Mouse (Mus musculus): Measurements from ENCODE around the gene Igdcc3.
"Not testable (repeated sequence)": the region's sequence is repeated elsewhere in the genome, so short reads cannot be mapped to it uniquely, and the experiment has no call there.

Igdcc3 gene

DNA sequence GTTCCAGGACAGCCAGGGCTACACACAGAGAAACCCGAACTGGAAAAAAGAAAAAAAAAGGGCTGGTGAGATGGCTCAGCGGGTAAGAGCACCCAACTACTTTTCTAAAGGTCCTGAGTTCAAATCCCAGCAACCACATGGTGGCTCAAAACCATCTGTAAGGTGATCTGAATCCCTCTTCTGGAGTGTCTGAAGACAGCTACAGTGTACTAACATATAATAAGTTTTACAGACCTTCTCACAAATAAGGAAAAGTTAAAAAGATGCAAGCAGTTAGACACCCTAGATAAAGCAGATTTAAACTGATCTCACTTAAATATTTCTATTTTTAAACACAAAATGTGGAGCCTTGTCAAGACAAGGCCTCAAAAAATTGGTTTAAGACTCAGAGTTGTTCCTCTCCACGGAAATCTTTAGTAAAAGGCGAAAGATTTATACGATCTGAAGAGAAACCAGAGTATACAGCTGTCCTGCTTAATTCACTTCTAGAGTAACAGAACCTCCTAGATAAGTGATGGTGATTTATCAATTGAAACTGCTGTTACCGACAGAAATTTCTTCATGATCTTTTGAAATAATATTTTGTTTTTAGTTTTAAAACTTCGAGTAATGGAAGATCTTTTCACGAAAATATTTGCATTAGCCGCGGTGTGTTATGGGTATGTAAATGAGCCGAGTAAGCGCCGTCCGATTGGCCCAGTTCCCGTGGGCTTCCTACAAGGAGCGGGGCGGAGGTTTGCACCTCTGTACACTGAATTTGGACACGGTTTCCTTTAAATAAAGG, 60.6 kb downstream of the Igdcc3 start:
- peak in 1 of 2 experiments; percentile 54 for DNase-seq (ENCODE audit: low read depth in 1 of 2, low spot score in 2 of 2)

DNA sequence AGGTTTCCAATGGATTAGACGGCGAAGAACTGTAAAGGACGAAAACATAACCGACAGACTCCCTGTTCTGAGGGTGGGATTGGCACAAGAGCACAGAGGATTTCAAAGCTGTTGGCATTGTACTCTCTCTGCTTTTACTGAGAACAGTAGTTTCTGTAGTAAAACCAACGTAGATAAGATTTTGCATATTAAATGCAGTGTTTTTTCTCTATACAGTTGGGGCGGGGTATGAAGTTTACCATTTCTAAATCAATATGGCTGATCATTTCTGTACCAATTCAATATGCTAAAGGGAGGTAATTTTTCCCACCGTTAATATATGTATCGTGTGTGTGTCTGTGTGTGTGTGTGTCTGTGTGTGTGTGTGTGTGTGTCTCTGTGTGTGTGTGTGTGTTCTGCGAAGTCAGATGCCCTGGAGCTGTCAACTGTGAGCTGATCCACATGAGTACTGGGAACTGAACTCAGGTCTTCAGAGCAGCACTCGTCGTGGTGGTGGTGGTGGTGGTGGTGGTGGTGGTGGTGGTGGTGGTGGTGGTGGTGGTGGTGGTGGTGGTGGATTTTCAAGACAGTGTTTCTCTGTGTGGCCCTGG, 61.3 kb downstream of the Igdcc3 start:
- DNase-seq (ENCODE audit: low read depth in 1 of 2, low spot score in 2 of 2) = no peak

DNA sequence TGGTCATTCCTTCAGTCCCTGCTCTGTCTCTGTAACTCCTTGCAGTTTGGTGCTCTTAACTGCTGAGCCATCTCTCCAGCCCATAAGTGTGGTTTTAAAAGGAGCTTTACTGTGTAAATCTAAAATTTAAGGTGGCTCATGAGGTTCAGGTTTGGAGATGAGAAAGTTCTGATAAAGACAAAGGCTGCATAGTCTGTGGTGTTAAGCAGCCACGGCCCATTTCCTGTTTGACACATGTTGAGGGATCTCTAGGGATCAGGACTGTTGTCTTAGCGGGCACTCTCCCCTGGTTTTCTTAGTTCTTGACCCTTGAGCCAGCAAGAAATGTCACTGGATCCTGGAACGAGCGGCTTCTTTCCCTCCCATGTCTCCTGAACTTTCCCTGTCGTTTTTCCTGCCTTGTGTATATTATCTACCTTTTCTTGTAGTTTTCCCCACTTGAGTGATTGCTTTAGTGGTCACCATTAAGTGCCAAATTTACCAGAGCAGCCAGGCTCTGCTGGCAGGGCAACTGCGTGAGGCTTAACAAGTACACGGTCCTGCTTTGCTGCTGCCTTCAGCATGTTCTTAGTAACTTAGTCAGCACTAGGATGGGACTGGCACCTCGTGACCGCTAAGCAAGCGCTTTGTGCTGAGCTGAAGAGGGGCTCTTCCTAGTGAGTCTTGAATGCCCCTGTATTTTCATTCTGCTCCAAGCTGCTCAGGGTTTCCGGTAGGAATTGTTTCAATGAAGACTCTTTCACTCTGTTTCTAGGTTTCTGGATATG, 64.2 kb downstream of the Igdcc3 start:
- DNase-seq (ENCODE audit: low read depth in 1 of 2, low spot score in 2 of 2) = no peak

DNA sequence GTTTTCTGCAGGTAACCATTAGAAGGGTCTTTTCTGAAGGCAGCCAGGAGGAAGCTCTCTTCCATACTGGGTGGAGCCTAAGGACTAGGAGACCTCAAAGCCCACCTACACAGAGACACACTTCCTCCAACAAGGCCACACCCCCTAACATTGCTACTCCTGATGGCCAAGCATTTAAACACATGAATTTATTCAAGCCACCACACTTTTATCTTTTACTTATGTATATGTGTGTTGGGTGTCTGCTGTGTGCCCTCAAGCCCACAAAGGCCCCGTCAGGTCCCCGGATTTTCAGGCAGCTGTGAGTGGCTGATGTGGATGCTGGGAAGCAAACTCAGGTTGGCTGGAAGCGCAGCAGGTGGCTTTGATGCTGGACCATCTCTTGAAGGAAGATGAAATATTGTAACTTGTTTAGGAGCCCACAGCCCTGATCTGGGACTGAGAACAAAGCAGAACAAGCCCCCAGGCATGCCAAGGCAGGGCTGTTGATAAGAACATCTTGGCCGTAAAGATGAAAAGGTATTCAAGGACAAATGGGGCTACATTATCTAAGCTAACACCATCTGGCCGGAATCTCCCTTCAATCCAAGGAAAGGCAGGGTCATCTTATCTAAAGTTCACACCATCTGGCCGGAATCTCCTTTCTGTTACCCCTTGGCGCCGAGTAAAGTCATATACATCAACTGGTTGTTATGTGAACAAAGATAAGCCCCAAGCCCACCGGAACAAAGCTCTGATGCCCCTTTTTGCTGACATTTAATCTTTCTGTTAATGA, 66.2 kb downstream of the Igdcc3 start:
- DNase-seq (ENCODE audit: low read depth in 1 of 2, low spot score in 2 of 2) = not testable (repeated sequence)

DNA sequence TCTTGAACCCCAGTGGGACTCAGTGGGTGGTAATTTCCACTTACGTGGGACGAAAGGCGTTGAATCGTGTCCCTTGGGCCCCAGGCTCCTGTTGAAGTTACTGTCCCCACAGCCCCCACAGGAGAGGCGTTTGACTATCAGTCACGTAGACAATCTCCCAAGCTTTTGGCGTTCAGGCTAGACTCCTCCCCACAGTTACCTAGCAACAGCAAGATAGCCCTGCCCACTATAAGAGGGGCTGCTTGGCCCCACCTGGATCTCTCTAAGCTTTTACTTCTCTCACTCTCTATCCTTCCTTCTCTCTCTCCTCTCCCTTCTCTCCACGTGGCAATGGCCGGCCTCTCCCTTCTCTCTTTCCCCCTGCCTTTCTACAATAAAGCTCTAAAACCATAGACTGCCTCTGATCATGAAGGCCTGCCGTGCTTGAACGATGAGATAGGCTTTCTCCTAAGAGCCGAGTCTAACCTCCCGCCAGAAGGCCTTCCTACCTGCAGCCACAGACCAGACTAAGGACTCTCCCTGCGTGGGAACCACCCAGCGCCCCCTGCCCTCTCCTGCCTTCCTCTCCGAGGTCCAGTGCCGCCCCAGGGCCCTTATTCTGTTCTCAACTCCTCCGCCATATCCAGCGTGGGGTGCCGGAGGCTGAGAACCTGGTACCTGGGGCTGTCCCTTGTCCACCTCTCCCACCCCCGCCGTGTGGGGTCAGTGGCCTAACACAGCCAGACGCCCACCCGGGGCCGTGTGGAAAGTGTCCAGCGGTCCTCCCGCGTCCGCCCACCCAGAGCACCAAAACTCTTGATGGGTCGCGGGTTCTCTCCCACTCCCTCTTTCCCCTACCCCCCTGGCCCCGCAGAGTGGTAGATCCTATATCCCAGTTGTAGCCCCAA, 67.5 kb downstream of the Igdcc3 start:
- no peak for DNase-seq (ENCODE audit: low read depth in 1 of 2, low spot score in 2 of 2)

DNA sequence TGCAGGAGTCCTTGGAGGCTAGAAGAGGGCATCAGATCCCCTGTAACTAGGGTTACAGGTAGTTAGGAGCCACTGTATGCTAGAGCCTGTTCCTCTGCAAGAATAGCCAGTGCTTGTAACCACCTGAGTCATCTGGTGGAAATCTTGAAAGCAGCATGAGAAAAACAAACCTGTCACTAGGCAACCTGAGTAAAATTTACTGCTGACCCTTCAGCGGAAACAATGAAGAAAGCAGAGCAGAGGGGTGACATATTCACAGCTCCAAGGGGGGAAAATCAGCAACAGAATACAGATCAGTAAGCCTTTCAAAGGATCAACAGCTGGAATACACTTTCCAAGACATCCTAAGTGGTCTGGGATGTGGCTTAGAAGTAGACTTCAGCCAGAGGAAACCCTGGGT, 70.6 kb downstream of the Igdcc3 start:
- no peak for DNase-seq (ENCODE audit: low read depth in 1 of 2, low spot score in 2 of 2)

DNA sequence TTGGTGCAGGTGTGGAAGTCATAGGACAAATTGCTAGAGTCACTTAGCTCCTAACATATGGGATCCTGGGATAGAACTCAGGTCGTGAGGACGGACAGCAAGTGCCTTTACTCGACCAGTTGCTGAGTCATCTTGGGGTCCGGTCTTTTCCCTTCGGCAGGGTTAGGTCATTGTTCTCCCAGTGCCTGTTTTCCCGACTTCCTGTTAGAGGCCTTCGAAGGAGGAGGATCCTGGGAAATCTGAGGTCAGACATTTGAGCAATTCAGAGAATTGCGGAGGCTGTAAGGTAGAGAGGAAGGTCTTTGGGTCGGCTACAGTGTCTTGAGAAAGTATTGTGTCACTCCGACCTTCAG, 73.4 kb downstream of the Igdcc3 start:
- no peak for DNase-seq (ENCODE audit: low read depth in 1 of 2, low spot score in 2 of 2)

DNA sequence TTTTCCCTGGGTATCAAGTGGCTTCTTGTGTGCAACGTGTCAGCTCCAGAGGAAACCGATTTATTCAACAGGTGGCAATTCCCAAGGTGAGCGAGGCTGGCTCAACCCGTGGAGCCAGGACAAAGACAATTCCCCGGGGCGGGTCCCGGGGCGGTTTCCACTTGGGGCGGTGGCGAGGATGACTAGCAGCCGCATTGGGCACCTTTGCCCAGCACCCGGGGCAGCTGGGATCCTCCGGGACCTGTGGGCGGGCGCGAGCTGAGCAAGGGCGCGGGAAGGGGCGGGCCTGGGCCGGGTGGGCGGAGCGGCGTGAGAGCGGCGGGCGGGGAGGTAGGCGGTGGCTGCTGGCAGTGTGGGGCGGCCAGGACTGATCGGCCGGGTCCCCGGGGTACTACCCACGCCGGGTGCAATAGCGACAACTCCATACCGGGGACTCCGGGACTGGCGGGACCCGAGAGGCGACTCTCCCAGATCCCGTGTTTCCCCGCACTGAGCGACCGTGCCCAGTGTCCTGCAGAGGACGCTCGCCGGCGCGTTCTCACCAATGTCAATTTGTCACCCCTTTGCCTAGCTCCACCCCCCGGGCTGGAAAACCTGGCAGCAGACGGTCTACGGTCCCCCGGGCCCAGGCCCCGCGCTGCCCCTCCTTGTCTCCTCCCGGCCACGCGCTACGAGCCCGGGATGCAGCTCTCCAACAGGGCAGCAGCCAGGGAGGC, 73.9 kb downstream of the Igdcc3 start:
- peak; percentile 29 to 48 for DNase-seq (ENCODE audit: low read depth in 1 of 2, low spot score in 2 of 2)

DNA sequence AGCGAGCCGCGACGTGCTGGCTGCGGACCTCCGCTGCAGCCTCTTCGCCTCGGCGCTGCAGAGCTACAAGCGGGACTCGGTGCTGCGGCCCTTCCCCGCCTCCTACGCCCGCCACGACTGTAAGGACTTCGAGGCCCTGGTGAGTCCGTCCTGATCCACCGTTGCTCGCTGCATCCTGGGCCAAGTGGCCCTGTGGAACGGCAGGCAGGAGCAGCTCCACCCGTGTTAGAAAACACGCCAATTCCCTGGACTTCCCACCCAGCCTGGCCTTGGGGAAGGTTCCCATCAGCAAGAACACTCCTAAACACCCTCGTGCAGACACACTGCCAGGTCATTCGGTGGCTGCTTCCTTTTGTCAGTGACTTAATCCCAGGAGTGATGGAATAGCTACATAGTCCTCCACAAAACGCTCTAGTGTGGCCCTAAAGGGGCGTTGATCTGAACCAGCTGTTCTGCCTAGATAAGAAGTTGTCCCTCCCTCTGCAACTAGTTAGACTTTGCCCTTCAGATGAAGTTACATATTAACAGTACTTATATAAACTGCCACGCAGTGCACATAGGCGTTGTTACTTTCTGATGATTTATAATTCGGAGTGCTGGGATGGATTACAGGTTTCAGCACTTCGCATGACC, 74.6 kb downstream of the Igdcc3 start:
- no peak for DNase-seq (ENCODE audit: low read depth in 1 of 2, low spot score in 2 of 2)

DNA sequence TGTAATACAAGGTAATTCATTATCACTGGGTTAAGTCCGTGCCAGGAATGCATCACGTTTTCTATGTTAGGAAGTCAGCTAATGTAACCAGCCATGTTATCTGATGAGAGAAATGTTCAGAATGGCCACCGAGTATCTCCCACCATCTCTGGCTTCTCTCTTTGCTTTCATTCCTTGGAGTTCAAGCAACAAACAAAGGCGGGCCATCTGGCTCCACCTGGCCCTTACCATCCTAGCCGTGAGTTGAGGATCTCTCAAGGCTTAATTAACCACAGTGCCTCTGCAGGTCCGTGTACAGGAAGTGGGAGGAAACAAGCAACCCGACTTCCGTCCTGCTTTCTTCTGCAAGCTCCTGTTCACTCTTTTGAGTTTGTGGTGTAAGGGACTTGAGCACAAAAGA, 76.0 kb downstream of the Igdcc3 start:
- DNase-seq (ENCODE audit: low read depth in 1 of 2, low spot score in 2 of 2) = no peak

DNA sequence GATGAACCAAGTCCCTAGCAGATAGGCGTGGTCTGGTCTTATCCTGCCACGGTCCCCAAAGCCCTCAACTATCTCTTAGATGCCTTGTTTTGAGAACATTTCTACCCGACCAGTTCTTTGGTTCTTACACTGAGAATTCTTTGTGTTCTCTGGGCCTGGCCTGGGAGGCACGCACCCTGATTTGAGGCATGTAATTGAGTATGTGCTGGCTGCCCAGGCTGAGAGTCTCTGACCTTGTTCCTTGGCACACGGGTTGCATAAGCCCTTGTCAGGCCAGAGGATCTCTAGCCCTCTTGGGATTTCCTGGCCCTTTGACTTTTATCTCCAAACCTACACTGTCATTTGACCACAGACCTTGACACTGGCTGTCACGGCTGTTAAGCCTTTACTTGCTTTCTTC, 76.7 kb downstream of the Igdcc3 start:
- DNase-seq (ENCODE audit: low read depth in 1 of 2, low spot score in 2 of 2) = no peak

DNA sequence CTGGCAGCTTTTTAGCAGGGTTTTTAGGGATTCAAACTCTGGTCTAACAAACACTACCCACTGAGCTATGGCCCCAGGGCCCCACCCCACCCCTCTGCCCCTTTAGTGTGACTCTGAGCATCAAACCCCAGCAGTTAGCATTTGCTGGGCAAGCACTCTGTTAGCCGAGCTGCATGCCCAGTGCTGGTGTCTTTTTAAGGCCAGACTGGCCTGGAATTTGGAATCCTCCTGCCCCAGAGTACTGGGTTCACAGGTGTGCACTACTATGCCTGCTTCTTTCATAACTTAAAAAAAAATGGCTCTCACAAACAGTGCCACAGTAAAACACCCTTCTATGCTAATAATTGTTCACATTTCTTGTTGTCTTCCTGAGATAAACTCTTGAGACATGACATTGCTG, 77.9 kb downstream of the Igdcc3 start:
- no peak for DNase-seq (ENCODE audit: low read depth in 1 of 2, low spot score in 2 of 2)

DNA sequence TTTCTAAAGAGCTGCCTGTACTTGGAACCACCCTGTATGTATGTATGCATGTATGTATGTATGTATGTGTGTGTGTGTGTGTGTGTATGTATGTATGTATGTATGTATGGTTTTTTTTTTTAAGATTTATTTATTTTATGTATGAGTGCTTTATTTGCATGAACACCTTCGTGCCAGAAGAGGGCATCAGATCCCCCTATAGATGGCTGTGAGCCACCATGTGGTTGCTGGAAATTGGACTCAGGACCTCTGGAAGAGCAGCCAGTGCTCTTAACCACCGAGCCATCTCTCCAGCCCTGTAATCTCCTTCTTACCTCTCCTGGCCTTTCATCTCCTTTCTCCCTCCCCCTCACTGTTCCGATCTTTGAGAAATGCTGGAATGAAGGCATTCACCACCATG, 79.4 kb downstream of the Igdcc3 start:
- DNase-seq (ENCODE audit: low read depth in 1 of 2, low spot score in 2 of 2) = not testable (repeated sequence)

DNA sequence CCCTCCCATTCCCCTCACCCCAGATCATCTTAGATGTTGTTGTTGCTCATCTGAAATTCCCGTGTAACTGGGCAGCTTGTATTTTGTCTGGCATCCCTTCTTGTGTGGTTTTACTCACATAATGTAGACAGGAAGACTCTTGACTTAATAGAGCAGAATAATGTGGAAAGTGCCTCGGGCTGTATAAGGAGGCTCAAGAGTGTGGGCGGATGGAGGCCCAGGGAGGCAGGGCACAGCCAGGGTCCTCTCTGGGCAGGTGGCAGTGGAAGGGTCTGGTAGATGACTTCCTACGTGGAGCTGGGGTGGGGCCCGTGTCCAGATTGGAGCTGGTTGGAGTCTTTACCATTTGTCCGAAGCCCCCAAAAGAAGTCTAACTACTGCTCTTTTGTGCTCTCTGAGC, 82.9 kb downstream of the Igdcc3 start:
- no peak for DNase-seq (ENCODE audit: low read depth in 1 of 2, low spot score in 2 of 2)

DNA sequence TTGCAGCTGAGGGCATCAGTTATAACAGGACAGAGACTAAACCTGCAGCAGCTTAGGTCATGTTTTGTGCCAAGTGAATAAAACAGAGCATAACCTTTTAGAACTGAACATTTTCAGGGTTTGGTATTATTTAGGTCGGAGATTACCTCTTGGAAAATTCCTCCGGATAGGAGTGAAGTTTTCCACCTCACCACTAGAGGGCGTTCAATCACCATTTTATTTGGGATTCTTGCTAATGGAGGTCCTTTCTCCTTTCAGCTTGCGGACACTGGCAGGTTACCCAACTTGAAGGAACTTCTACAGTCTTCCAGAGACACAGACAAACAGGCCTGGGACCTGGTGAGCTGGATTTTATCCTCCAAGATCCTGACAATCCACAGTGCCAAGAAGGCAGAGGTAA, 84.8 kb downstream of the Igdcc3 start:
- DNase-seq (ENCODE audit: low read depth in 1 of 2, low spot score in 2 of 2) = no peak

DNA sequence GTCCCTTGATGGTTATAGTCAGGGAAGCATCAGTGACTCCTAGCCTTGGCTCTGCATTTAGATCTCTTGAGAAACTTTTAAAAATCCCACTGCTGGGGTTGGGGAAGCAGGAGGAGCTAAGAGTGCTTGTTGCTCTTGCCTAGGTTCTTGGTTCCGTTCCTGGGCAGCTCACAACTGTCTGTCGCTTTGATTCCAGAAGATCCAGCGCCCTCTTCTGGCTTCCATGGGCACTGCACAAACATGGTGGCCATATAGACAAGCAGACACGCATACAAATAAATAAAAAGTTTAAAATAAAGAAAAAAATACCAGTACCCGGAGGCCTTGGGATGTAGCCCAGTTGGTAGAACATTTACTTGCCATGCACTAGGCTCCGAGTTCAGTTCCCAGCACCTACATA, 89.3 kb downstream of the Igdcc3 start:
- DNase-seq (ENCODE audit: low read depth in 1 of 2, low spot score in 2 of 2) = no peak

DNA sequence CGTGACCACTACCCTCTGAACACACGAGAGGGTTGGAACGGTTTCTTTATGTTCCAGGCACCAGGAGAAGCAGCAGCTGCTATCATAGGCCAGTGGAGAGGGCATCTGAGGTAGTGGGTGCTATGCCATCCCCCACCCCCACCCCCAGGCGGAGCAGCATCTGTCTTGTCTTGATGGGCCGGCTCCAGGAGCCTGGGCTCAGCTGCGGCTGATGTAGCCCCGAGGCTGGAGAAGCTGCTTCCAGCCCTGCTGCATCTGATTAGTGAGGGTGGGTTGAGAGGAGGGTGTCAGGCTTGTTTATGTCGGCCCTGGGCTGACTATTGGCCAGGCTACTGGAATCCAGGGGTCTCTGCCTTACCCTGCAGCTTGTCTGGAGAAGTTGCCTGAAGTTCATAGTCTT, 90.3 kb downstream of the Igdcc3 start:
- DNase-seq (ENCODE audit: low read depth in 1 of 2, low spot score in 2 of 2) = no peak

DNA sequence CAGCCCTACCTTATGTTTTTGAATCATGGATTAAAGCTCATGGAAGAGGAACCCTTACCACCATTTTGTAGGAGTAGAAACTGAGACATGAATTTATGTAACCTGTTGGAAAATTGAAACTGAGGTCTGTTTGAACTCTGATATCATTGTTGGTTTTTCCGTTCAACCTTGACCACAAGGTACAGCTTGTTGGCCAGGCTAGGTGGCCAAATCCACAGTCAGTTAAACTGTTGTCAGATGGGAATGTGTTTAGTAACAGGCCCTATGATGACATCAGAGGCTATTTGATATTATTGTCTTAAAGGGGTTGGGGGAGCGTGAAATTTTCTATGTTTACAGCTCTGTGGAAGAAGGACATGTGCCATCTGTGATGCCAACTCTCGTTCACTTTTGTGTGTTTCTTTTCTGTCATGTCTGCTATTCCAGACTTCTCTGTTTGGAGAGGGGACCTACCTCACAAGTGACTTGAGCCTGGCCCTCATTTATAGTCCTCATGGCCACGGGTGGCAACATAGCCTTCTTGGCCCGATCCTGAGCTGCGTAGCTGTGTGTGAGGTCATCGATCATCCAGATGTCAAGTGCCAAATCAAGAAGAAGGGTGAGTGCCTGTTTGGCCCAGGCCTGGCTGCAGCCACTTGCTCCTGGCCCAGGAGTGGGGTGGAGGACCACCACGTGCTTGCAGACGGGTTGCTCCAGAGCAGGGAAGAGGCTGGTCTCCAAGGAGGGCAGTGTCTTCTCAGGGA, 92.4 kb downstream of the Igdcc3 start:
- no peak for DNase-seq (ENCODE audit: low read depth in 1 of 2, low spot score in 2 of 2)

DNA sequence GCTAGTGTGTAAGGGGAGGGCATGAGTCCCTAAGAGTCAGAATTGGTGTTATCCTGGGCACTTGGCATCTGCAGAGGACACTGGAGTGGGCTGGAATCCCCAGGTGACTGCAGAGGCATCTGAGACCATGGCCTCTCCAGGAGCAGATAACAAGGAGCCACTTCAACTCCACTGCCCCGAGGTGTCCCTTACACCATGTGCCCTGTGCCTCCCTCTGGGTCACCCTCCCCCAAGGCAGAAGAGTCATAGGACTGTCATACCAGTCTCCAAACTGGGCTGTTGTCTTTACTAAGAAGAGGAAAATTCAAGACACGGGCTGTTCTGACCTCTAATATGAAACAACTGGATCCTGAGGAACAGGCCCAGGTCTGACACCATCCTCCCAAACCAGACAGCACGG, 93.7 kb downstream of the Igdcc3 start:
- no peak for DNase-seq (ENCODE audit: low read depth in 1 of 2, low spot score in 2 of 2)
